Mouse (Mus musculus) liver, embryonic 15.5 days (tissue): ENCODE data around the gene Galntl6. TPM values are rescaled to one million over a fixed set of nuclear protein-coding genes. Genes with fewer than 3 reads are reported as not detected.
"Not testable (repeated sequence)": the region's sequence is repeated elsewhere in the genome, so short reads cannot be mapped to it uniquely, and the experiment has no call there.

Experiments
- ATAC-seq: fragments of 200-750 bp; cut with Nextera tagmentation; 2 replicates; pipeline ENCODE4 v1.8.0; 2017; ENCODE audit warnings: moderate number of reproducible peaks, mild to moderate bottlenecking, moderate library complexity; ENCODE audit not compliant: insufficient read depth
- H3K27ac ChIP-seq: fragments of 300-500 bp; sonication (generic); replicated peaks from 2 replicates; pipeline ENCODE4 v1.5.1; 2015; ENCODE audit warnings: mild to moderate bottlenecking, inconsistent platforms
- H3K27me3 ChIP-seq: fragments of 300-500 bp; sonication (generic); 2 replicates; pipeline ENCODE4 v1.6.1; 2015; ENCODE audit warnings: mild to moderate bottlenecking, inconsistent platforms
- H3K36me3 ChIP-seq: fragments of 300-500 bp; sonication (generic); replicated peaks from 2 replicates; pipeline ENCODE4 v1.6.1; 2015; ENCODE audit warnings: moderate library complexity, mild to moderate bottlenecking, inconsistent platforms
- H3K4me1 ChIP-seq: fragments of 300-500 bp; sonication (generic); replicated peaks from 2 replicates; pipeline ENCODE4 v1.6.1; 2015; ENCODE audit warnings: inconsistent platforms
- H3K4me2 ChIP-seq: fragments of 300-500 bp; sonication (generic); 2 replicates; pipeline ENCODE4 v1.6.1; 2015; ENCODE audit warnings: moderate library complexity, mild to moderate bottlenecking, inconsistent platforms
- H3K4me3 ChIP-seq: fragments of 300-500 bp; sonication (generic); replicated peaks from 2 replicates; pipeline ENCODE4 v1.5.1; 2015; ENCODE audit warnings: mild to moderate bottlenecking, inconsistent platforms
- H3K9ac ChIP-seq: fragments of 300-500 bp; sonication (generic); 2 replicates; pipeline ENCODE4 v1.6.1; 2015; ENCODE audit warnings: moderate library complexity, mild to moderate bottlenecking, inconsistent platforms
- H3K9me3 ChIP-seq: fragments of 300-500 bp; sonication (generic); replicated peaks from 2 replicates; pipeline ENCODE4 v1.6.1; 2016; ENCODE audit warnings: inconsistent platforms
- WGBS: fragments of 180-500 bp; shearing (Covaris S2); methylation state at CpG from one replicate; pipeline ENCODE4 v1.1.7; 2015; ENCODE audit warnings: mixed read lengths; ENCODE audit not compliant: insufficient replicate concordance; 5-methylcytosine and 5-hydroxymethylcytosine counted together
- polyA plus RNA-seq: library from polyadenylated mRNA; unstranded; fragments of >200 nt; fragmentation: Nextera tagmentation; extraction: Ambion mirVana; gene quantifications from 2 replicates; pipeline ENCODE4 v1.2.1, GENCODE M21; 2015

Galntl6 gene
- polyA plus RNA-seq, 1 experiment from 2014 or later = not detected

GRCm38 (mm10) chr8:58463342-58463741, 449.1 kb downstream of the Galntl6 start:
- ATAC-seq, H3K9me3 ChIP-seq, H3K4me2 ChIP-seq, H3K27me3 ChIP-seq, H3K4me1 ChIP-seq, H3K9ac ChIP-seq, H3K36me3 ChIP-seq, H3K4me3 ChIP-seq, H3K27ac ChIP-seq: not testable (repeated sequence)
- 66% methylated on average over 2 of the region's 2 CpGs for WGBS

DNA sequence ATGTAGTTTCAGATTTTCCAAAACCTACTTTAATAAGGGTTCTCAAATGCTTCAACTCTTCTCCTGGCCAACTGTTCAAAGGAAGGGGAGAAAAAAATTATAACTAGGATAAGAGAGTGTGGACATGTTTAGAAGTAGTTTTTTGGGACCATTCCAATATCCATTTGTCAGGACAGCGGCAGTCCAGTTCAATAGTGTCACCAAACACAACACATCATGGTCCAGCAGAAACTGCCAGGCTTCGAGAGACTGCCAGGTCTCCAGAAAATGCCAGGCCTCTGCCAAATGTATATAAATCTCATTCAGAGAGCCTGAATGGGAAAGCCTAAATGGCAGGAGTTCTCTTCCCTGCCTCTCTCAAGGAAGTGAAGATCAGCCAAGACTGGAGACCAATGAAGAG, 469.7 kb downstream of the Galntl6 start:
- Histone ChIP-seq H3K27me3 (no peaks in the 10 kb centered on the region), H3K36me3 (no peaks in the 10 kb centered on the region), H3K9ac (no peak overlapping the region), H3K9me3 (no peaks in the 10 kb centered on the region), H3K4me2 (no peak overlapping the region), H3K27ac (no peak overlapping the region), H3K4me1 (no peaks in the 10 kb centered on the region), H3K4me3 (no peak overlapping the region)
- WGBS = 50% methylated on average over 2 of the region's 2 CpGs
- no peak for ATAC-seq

GRCm38 (mm10) chr8:58418481-58418880, 494.0 kb downstream of the Galntl6 start:
- Histone ChIP-seq H3K4me1 (no peaks in the 10 kb centered on the region), H3K36me3 (no peaks in the 10 kb centered on the region), H3K9me3 (no peaks in the 10 kb centered on the region), H3K4me2 (no peak overlapping the region), H3K9ac (no peak overlapping the region), H3K27me3 (no peaks in the 10 kb centered on the region), H3K27ac (no peak overlapping the region), H3K4me3 (no peak overlapping the region)
- no peak for ATAC-seq
- 49% methylated on average over 5 of the region's 5 CpGs for WGBS

DNA sequence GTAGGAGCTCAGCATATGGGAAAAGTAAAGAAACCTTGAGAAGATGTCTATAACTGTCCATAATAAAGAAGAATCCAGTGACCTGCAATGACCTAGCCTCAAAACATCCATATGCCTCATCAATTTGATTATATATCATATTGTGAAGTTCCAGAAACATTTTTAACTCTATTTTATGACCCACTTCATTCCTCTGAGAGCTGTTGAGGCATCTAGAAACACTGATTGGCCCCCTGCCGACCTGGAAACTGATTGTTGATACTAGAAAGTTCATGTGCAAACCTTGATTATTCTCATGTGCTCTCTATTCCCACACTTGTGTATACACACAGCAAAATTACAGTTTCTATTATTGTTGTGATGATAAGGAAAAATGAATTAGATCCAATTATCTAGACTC, 494.9 kb downstream of the Galntl6 start:
- Histone ChIP-seq H3K9ac (no peak overlapping the region), H3K4me2 (no peak overlapping the region), H3K4me3 (no peak overlapping the region), H3K9me3 (no peaks in the 10 kb centered on the region), H3K27me3 (no peaks in the 10 kb centered on the region), H3K27ac (no peak overlapping the region), H3K4me1 (no peaks in the 10 kb centered on the region), H3K36me3 (no peaks in the 10 kb centered on the region)
- ATAC-seq = no peak
- 45% methylated on average over 1 of the region's 1 CpGs for WGBS

DNA sequence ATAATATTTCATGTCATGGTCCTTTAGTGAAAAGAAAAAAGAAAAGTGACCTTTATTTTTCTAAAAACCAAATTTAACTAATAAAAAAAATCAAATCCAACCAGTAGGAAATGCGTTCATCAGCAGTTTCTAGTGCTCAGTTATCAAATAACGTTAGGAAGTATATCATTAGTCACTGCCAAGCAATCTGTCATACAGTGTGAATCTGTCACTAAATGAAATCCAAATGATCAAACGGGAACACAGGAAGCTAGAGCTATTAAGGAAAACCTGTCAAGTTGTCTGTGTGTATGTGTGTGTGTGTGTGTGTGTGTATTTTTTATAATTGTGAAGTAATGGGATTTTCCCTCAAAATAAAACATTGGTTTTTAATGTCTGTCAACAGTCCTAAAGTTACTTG, 515.9 kb downstream of the Galntl6 start:
- 38% methylated on average over 3 of the region's 3 CpGs for WGBS
- no peaks in the 10 kb centered on the region for H3K27me3 ChIP-seq
- H3K4me2 ChIP-seq = no peak overlapping the region
- H3K9ac ChIP-seq = no peak overlapping the region
- H3K27ac ChIP-seq = no peak overlapping the region
- no peaks in the 10 kb centered on the region for H3K36me3 ChIP-seq
- H3K4me3 ChIP-seq = no peak overlapping the region
- no peak for ATAC-seq
- no peaks in the 10 kb centered on the region for H3K4me1 ChIP-seq
- H3K9me3 ChIP-seq = no peaks in the 10 kb centered on the region

- no peak for ATAC-seq
- WGBS = 50% methylated on average over 1 of the region's 1 CpGs
- no peaks in the 10 kb centered on the region for H3K27me3 ChIP-seq
- H3K4me3 ChIP-seq = no peak overlapping the region
- H3K36me3 ChIP-seq = no peaks in the 10 kb centered on the region
- H3K27ac ChIP-seq = no peak overlapping the region
- no peaks in the 10 kb centered on the region for H3K4me1 ChIP-seq
- no peaks in the 10 kb centered on the region for H3K9me3 ChIP-seq
- no peak overlapping the region for H3K9ac ChIP-seq
- H3K4me2 ChIP-seq = no peak overlapping the region
Measured at GRCm38 (mm10) chr8:58395879-58396278, 516.6 kb downstream of the Galntl6 start.

DNA sequence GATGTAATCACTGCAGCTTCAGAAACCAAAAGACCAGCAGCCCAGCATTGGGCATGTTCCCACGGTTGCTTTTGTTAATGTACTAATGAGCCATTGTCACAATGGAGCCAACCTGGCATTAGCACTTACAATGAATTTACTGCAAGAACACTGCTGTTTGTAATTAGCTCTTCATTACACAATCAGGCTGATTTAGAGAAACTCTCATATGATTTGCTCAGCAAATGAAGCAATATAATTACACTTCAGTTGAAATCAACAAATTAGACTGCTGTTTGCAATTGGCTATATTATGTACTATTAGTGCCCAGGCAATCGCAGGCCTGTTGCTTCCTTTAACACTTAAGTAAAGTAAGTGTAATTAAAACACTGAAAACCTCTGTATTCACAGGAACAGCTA, 540.1 kb downstream of the Galntl6 start:
- Histone ChIP-seq H3K27ac (no peak overlapping the region), H3K36me3 (no peaks in the 10 kb centered on the region), H3K4me2 (no peak overlapping the region), H3K4me3 (no peak overlapping the region), H3K4me1 (no peaks in the 10 kb centered on the region), H3K27me3 (no peaks in the 10 kb centered on the region), H3K9ac (no peak overlapping the region), H3K9me3 (no peaks in the 10 kb centered on the region)
- no peak for ATAC-seq
- WGBS = 56% methylated on average over 2 of the region's 2 CpGs

DNA sequence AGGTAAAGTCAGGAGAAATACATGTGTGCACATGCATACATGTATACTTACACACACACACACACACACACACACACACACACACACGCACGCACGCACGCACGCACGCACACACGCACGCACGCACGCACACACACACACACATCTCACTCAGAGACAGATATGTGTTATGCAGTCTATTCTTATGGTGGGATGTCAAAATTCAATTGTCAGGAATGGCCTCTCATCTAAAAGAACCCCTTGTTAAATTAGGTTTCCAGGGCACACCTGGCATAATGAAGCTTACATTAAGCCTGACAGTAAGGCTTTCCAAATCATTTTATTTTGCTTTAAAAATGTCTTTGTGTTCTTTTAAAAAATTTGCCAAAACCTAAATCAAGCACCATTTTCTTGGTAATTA, 540.5 kb downstream of the Galntl6 start:
- Histone ChIP-seq H3K4me3 (no peak overlapping the region), H3K27ac (no peak overlapping the region), H3K9ac (no peak overlapping the region), H3K4me2 (no peak overlapping the region), H3K4me1 (no peaks in the 10 kb centered on the region), H3K36me3 (no peaks in the 10 kb centered on the region), H3K9me3 (no peaks in the 10 kb centered on the region), H3K27me3 (no peaks in the 10 kb centered on the region)
- WGBS = 81% methylated on average over 10 of the region's 10 CpGs
- ATAC-seq = no peak

GRCm38 (mm10) chr8:58331151-58331550, 581.3 kb downstream of the Galntl6 start:
- Histone ChIP-seq H3K27ac (no peak overlapping the region), H3K9me3 (no peaks in the 10 kb centered on the region), H3K4me2 (no peak overlapping the region), H3K9ac (no peak overlapping the region), H3K4me1 (no peaks in the 10 kb centered on the region), H3K4me3 (no peak overlapping the region), H3K36me3 (no peaks in the 10 kb centered on the region), H3K27me3 (no peaks in the 10 kb centered on the region)
- ATAC-seq = no peak
- 39% methylated on average over 1 of the region's 1 CpGs for WGBS

- Histone ChIP-seq H3K4me1 (no peaks in the 10 kb centered on the region), H3K9ac (no peak overlapping the region), H3K4me3 (no peak overlapping the region), H3K4me2 (no peak overlapping the region), H3K27ac (no peak overlapping the region), H3K27me3 (no peaks in the 10 kb centered on the region), H3K36me3 (no peaks in the 10 kb centered on the region), H3K9me3 (no peaks in the 10 kb centered on the region)
- WGBS = 59% methylated on average over 2 of the region's 2 CpGs
- no peak for ATAC-seq
Measured at GRCm38 (mm10) chr8:58313482-58313881, 599.0 kb downstream of the Galntl6 start.

- no peak overlapping the region for H3K4me3 ChIP-seq
- no peaks in the 10 kb centered on the region for H3K4me1 ChIP-seq
- no peaks in the 10 kb centered on the region for H3K9me3 ChIP-seq
- H3K27ac ChIP-seq = no peak overlapping the region
- H3K4me2 ChIP-seq = no peak overlapping the region
- 65% methylated on average over 4 of the region's 4 CpGs for WGBS
- no peaks in the 10 kb centered on the region for H3K36me3 ChIP-seq
- H3K27me3 ChIP-seq = no peaks in the 10 kb centered on the region
- H3K9ac ChIP-seq = no peak overlapping the region
- no peak for ATAC-seq
Measured at GRCm38 (mm10) chr8:58291487-58291886, 621.0 kb downstream of the Galntl6 start.

- no peak overlapping the region for H3K27ac ChIP-seq
- no peak overlapping the region for H3K9ac ChIP-seq
- no peaks in the 10 kb centered on the region for H3K9me3 ChIP-seq
- no peak overlapping the region for H3K4me2 ChIP-seq
- H3K4me3 ChIP-seq = no peak overlapping the region
- H3K4me1 ChIP-seq = no peaks in the 10 kb centered on the region
- no peak for ATAC-seq
- H3K27me3 ChIP-seq = no peaks in the 10 kb centered on the region
- no peaks in the 10 kb centered on the region for H3K36me3 ChIP-seq
Measured at GRCm38 (mm10) chr8:58290080-58290479, 622.4 kb downstream of the Galntl6 start.
